Mouse (Mus musculus): ENCODE results near the gene Naaladl2. TPM values are rescaled to one million over a fixed set of nuclear protein-coding genes. Genes with fewer than 3 reads are reported as not detected.
"Not testable (repeated sequence)": the region's sequence is repeated elsewhere in the genome, so short reads cannot be mapped to it uniquely, and the experiment has no call there.

Gene Naaladl2
- total RNA-seq (2021), result 1 to 10 TPM; 2.0 to 2.3 TPM
- long read RNA-seq, experiment 1, partial matches to known transcripts, result 1 of 1 reads
- long read RNA-seq, experiment 1, other reads (novel, unspliced or antisense), result 0 of 1 reads
- long read RNA-seq, experiment 2, result 0 reads

- DNase-seq, result peak; percentile 72
Measured at GRCm38 (mm10) chr3:25143555-25144311, at the start of gene Naaladl2. Gene Naaladl2 (minus strand): TSS chr3:25144261.

- DNase-seq, result no peak
Measured at GRCm38 (mm10) chr3:25151721-25152120, 7.7 kb upstream of the Naaladl2 start.

- no peak for DNase-seq
Measured at GRCm38 (mm10) chr3:25147271-25147670, 3.2 kb upstream of the Naaladl2 start.

- DNase-seq, result no peak
Measured at GRCm38 (mm10) chr3:25144961-25145697, 1.1 kb upstream of the Naaladl2 start.

GRCm38 (mm10) chr3:25143111-25143510 is 950 bp downstream of the Naaladl2 start:
- DNase-seq, result no peak

- DNase-seq, result no peak
Measured at GRCm38 (mm10) chr3:25131848-25132247, 12.2 kb downstream of the Naaladl2 start.

GRCm38 (mm10) chr3:25127864-25128263 is 16.2 kb downstream of the Naaladl2 start:
- DNase-seq, result no peak

- DNase-seq, result no peak
Measured at GRCm38 (mm10) chr3:25124919-25125846, 18.9 kb downstream of the Naaladl2 start.

- DNase-seq, result no peak
Measured at GRCm38 (mm10) chr3:25113107-25113506, 31.0 kb downstream of the Naaladl2 start.

GRCm38 (mm10) chr3:25108997-25109396 is 35.1 kb downstream of the Naaladl2 start:
- peak; percentile 26 for DNase-seq

GRCm38 (mm10) chr3:25092986-25093385 is 51.1 kb downstream of the Naaladl2 start:
- DNase-seq, result no peak

GRCm38 (mm10) chr3:25075785-25076184 is 68.3 kb downstream of the Naaladl2 start:
- DNase-seq, result no peak

GRCm38 (mm10) chr3:25074266-25074665 is 69.8 kb downstream of the Naaladl2 start:
- no peak for DNase-seq

GRCm38 (mm10) chr3:25073821-25074220 is 70.2 kb downstream of the Naaladl2 start:
- no peak for DNase-seq

- DNase-seq, result no peak
Measured at GRCm38 (mm10) chr3:25063217-25063616, 80.8 kb downstream of the Naaladl2 start.

GRCm38 (mm10) chr3:25052975-25053374 is 91.1 kb downstream of the Naaladl2 start:
- no peak for DNase-seq

- DNase-seq, result no peak
Measured at GRCm38 (mm10) chr3:25019972-25020371, 124.1 kb downstream of the Naaladl2 start.

GRCm38 (mm10) chr3:25010751-25011150 is 133.3 kb downstream of the Naaladl2 start:
- DNase-seq, result no peak

- DNase-seq, result not testable (repeated sequence)
Measured at GRCm38 (mm10) chr3:25006802-25007201, 137.3 kb downstream of the Naaladl2 start.

- no peak for DNase-seq
Measured at GRCm38 (mm10) chr3:24992577-24992976, 151.5 kb downstream of the Naaladl2 start.

GRCm38 (mm10) chr3:24992078-24992477 is 152.0 kb downstream of the Naaladl2 start:
- no peak for DNase-seq

- no peak for DNase-seq
Measured at GRCm38 (mm10) chr3:24982111-24982510, 161.9 kb downstream of the Naaladl2 start.
